Mouse (Mus musculus): ENCODE data around the gene Scnn1a. TPM values are rescaled to one million over a fixed set of nuclear protein-coding genes. Genes with fewer than 3 reads are reported as not detected.

Gene Scnn1a
- polyA plus RNA-seq, 1 experiment from 2014 or later, result 1.1 TPM

DNA sequence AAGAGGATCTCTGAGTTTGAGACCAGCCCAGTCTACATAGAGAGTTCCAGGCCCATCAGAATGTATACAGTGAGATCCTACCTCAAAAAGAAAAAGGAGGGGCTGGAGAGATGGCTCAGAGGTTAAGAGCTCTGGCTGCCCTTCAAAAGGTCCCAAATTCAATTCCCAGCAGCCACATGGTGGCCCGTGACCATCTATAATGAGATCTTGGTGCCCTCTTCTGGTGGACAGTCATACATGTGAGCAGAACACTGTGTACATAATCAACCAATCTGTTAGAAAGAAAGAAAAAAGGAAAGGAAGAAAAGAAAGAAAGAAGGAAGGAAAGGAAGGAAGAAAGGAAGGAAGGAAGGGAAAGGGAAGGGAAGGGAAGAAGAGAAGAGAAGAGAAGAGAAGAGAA, 45.7 kb downstream of the Scnn1a start:
- Histone ChIP-seq H3K4me2 (ENCODE audit: low read depth, low read length) (no peak overlapping the region), H3K9ac (replicated peaks) (no peak overlapping the region), H3K27me3 (ENCODE audit: insufficient read depth, low read length) (no peaks in the 10 kb centered on the region), H3K36me3 (replicated peaks; ENCODE audit: insufficient read depth, low read length) (peaks cover 10% of the 10 kb centered on the region), H3K9me3 (ENCODE audit: low read length) (no peaks in the 10 kb centered on the region), H3K4me3 (ENCODE audit: low read depth, low read length) (no peak overlapping the region), H3K4me1 (ENCODE audit: insufficient read depth) (peaks cover 16% of the 10 kb centered on the region), H3K27ac (ENCODE audit: low read depth) (no peak overlapping the region)
- DNase-seq (no peak), ATAC-seq (no peak)
- 72% methylated on average over 1 of the region's 1 CpGs for WGBS (ENCODE audit: insufficient replicate concordance)
- TF ChIP-seq EP300 (IDR thresholded peaks at IDR 0.05; ENCODE audit: low read depth) (no peak), CTCF (IDR thresholded peaks at IDR 0.05; ENCODE audit: low read depth) (peak; percentile 45)

- Histone ChIP-seq H3K9me3 (ENCODE audit: low read length) (no peaks in the 10 kb centered on the region), H3K9ac (replicated peaks) (no peak overlapping the region), H3K4me2 (ENCODE audit: low read depth, low read length) (no peak overlapping the region), H3K4me3 (ENCODE audit: low read depth, low read length) (no peak overlapping the region), H3K27me3 (ENCODE audit: insufficient read depth, low read length) (no peaks in the 10 kb centered on the region), H3K4me1 (ENCODE audit: insufficient read depth) (peaks cover 13% of the 10 kb centered on the region), H3K27ac (ENCODE audit: low read depth) (peak overlapping the region; percentile 35; the same call in 1 of the 2 replicates), H3K36me3 (replicated peaks; ENCODE audit: insufficient read depth, low read length) (no peaks in the 10 kb centered on the region; the same call in 1 of the 2 replicates)
- DNase-seq, result no peak
- peak; percentile 18 for ATAC-seq
- TF ChIP-seq CTCF (IDR thresholded peaks at IDR 0.05; ENCODE audit: low read depth) (no peak), EP300 (IDR thresholded peaks at IDR 0.05; ENCODE audit: low read depth) (no peak)
- WGBS (ENCODE audit: insufficient replicate concordance), result 31% methylated on average over 4 of the region's 4 CpGs
Measured at GRCm38 (mm10) chr6:125367758-125368371, 47.4 kb downstream of the Scnn1a start.

GRCm38 (mm10) chr6:125377042-125377441, 56.6 kb downstream of the Scnn1a start:
- H3K27ac ChIP-seq (ENCODE audit: low read depth), result no peak overlapping the region
- peaks cover 13% of the 10 kb centered on the region; the same call in 1 of the 2 replicates for H3K27me3 ChIP-seq (ENCODE audit: insufficient read depth, low read length)
- no peak overlapping the region for H3K4me2 ChIP-seq (ENCODE audit: low read depth, low read length)
- no peaks in the 10 kb centered on the region for H3K9me3 ChIP-seq (ENCODE audit: low read length)
- peaks cover 18% of the 10 kb centered on the region for H3K4me1 ChIP-seq (ENCODE audit: insufficient read depth)
- WGBS (ENCODE audit: insufficient replicate concordance), result 68% methylated on average over 6 of the region's 6 CpGs
- DNase-seq (no peak), ATAC-seq (no peak)
- TF ChIP-seq EP300 (IDR thresholded peaks at IDR 0.05; ENCODE audit: low read depth), result no peak
- TF ChIP-seq CTCF (IDR thresholded peaks at IDR 0.05; ENCODE audit: low read depth), result no peak
- H3K4me3 ChIP-seq (ENCODE audit: low read depth, low read length), result no peak overlapping the region
- no peak overlapping the region for H3K9ac ChIP-seq (replicated peaks)
- no peaks in the 10 kb centered on the region for H3K36me3 ChIP-seq (replicated peaks; ENCODE audit: insufficient read depth, low read length)

GRCm38 (mm10) chr6:125377582-125378451, 57.4 kb downstream of the Scnn1a start:
- Histone ChIP-seq H3K27me3 (ENCODE audit: insufficient read depth, low read length) (peaks cover 13% of the 10 kb centered on the region; the same call in 1 of the 2 replicates), H3K4me2 (ENCODE audit: low read depth, low read length) (peak overlapping the region; percentile 40), H3K9ac (replicated peaks) (no peak overlapping the region), H3K27ac (ENCODE audit: low read depth) (no peak overlapping the region), H3K4me3 (ENCODE audit: low read depth, low read length) (no peak overlapping the region), H3K36me3 (replicated peaks; ENCODE audit: insufficient read depth, low read length) (no peaks in the 10 kb centered on the region), H3K4me1 (ENCODE audit: insufficient read depth) (peaks cover 18% of the 10 kb centered on the region), H3K9me3 (ENCODE audit: low read length) (no peaks in the 10 kb centered on the region)
- ATAC-seq (peak; percentile 38), DNase-seq (peak; percentile 79)
- 48% methylated on average over 16 of the region's 16 CpGs for WGBS (ENCODE audit: insufficient replicate concordance)
- TF ChIP-seq EP300 (IDR thresholded peaks at IDR 0.05; ENCODE audit: low read depth) (no peak), CTCF (IDR thresholded peaks at IDR 0.05; ENCODE audit: low read depth) (no peak)

GRCm38 (mm10) chr6:125378621-125379020, 58.2 kb downstream of the Scnn1a start:
- TF ChIP-seq EP300 (IDR thresholded peaks at IDR 0.05; ENCODE audit: low read depth) (no peak), CTCF (IDR thresholded peaks at IDR 0.05; ENCODE audit: low read depth) (no peak)
- ATAC-seq (no peak), DNase-seq (no peak)
- no peaks in the 10 kb centered on the region for H3K9me3 ChIP-seq (ENCODE audit: low read length)
- 37% methylated on average over 6 of the region's 6 CpGs for WGBS (ENCODE audit: insufficient replicate concordance)
- peaks cover 18% of the 10 kb centered on the region for H3K4me1 ChIP-seq (ENCODE audit: insufficient read depth)
- H3K36me3 ChIP-seq (replicated peaks; ENCODE audit: insufficient read depth, low read length), result no peaks in the 10 kb centered on the region
- no peak overlapping the region for H3K4me3 ChIP-seq (ENCODE audit: low read depth, low read length)
- no peak overlapping the region for H3K27ac ChIP-seq (ENCODE audit: low read depth)
- peaks cover 13% of the 10 kb centered on the region; the same call in 1 of the 2 replicates for H3K27me3 ChIP-seq (ENCODE audit: insufficient read depth, low read length)
- peak overlapping the region; percentile 40; the same call in 1 of the 2 replicates for H3K4me2 ChIP-seq (ENCODE audit: low read depth, low read length)
- H3K9ac ChIP-seq (replicated peaks), result no peak overlapping the region

DNA sequence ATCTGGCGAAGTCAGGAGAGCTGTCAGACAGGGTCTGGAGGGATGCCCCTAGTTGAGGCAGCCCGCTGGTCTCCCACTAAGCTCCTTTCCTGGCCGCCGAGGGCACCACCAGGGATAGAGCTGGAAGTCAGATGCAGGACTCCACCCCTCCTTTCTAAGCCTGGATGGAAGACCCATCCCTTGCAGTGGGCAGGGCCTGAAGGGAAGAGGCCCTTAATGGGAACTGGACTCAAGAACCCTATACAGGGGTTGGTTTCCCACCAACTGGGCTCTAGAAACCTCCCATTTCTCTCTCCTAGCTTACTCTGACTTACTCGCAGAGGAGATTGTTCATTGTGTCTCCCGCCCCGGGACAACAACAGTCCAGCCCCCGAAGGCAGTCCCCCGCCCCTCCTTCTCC, 59.3 kb downstream of the Scnn1a start:
- ATAC-seq (no peak), DNase-seq (peak; percentile 16)
- Histone ChIP-seq H3K9ac (replicated peaks) (peak overlapping the region; percentile 55), H3K27me3 (ENCODE audit: insufficient read depth, low read length) (peaks cover 13% of the 10 kb centered on the region; the same call in 1 of the 2 replicates), H3K36me3 (replicated peaks; ENCODE audit: insufficient read depth, low read length) (no peaks in the 10 kb centered on the region), H3K9me3 (ENCODE audit: low read length) (no peaks in the 10 kb centered on the region), H3K27ac (ENCODE audit: low read depth) (no peak overlapping the region), H3K4me2 (ENCODE audit: low read depth, low read length) (peak overlapping the region; percentile 77), H3K4me3 (ENCODE audit: low read depth, low read length) (peak overlapping the region; percentile 50), H3K4me1 (ENCODE audit: insufficient read depth) (peaks cover 18% of the 10 kb centered on the region)
- TF ChIP-seq EP300 (IDR thresholded peaks at IDR 0.05; ENCODE audit: low read depth) (no peak), CTCF (IDR thresholded peaks at IDR 0.05; ENCODE audit: low read depth) (no peak)
- 22% methylated on average over 9 of the region's 9 CpGs for WGBS (ENCODE audit: insufficient replicate concordance)

All from liver, postnatal 0 days (tissue).